Mouse (Mus musculus): ENCODE measurements around the gene Mepce. TPM values are rescaled to one million over a fixed set of nuclear protein-coding genes. Genes with fewer than 3 reads are reported as not detected.
"Not testable (repeated sequence)": the region's sequence is repeated elsewhere in the genome, so short reads cannot be mapped to it uniquely, and the experiment has no call there.

The Mepce gene
- polyA plus RNA-seq, 1 experiment from 2014 or later, result 13.7 TPM

GRCm38 (mm10) chr5:137756882-137757661 is 30.4 kb downstream of the Mepce start:
- ATAC-seq (peak; percentile 46), DNase-seq (ENCODE audit: low spot score) (peak; percentile 84)
- Histone ChIP-seq H3K4me3 (ENCODE audit: low read depth, low read length) (no peak overlapping the region), H3K9me3 (ENCODE audit: low read length) (no peaks in the 10 kb centered on the region), H3K36me3 (ENCODE audit: insufficient read depth, low read length) (peaks cover 8% of the 10 kb centered on the region; the same call in 1 of the 2 replicates), H3K27ac (ENCODE audit: low read length) (no peak overlapping the region), H3K9ac (replicated peaks; ENCODE audit: low read depth) (no peak overlapping the region), H3K4me1 (ENCODE audit: insufficient read depth, low read depth, low read length) (peaks cover 9% of the 10 kb centered on the region), H3K27me3 (replicated peaks; ENCODE audit: insufficient read depth, low read length) (no peaks in the 10 kb centered on the region), H3K4me2 (replicated peaks; ENCODE audit: low read depth, low read length) (no peak overlapping the region)
- TF ChIP-seq EP300 (IDR thresholded peaks at IDR 0.05) (no peak), CTCF (IDR thresholded peaks at IDR 0.05) (peak; percentile 97)
- WGBS, result 48% methylated on average over 10 of the region's 10 CpGs

GRCm38 (mm10) chr5:137756106-137756505 is 31.3 kb downstream of the Mepce start:
- Histone ChIP-seq H3K4me1 (ENCODE audit: insufficient read depth, low read depth, low read length) (peaks cover 9% of the 10 kb centered on the region), H3K9ac (replicated peaks; ENCODE audit: low read depth) (no peak overlapping the region), H3K9me3 (ENCODE audit: low read length) (no peaks in the 10 kb centered on the region), H3K27me3 (replicated peaks; ENCODE audit: insufficient read depth, low read length) (no peaks in the 10 kb centered on the region), H3K36me3 (ENCODE audit: insufficient read depth, low read length) (peaks cover 16% of the 10 kb centered on the region; the same call in 1 of the 2 replicates), H3K4me3 (ENCODE audit: low read depth, low read length) (no peak overlapping the region), H3K27ac (ENCODE audit: low read length) (no peak overlapping the region), H3K4me2 (replicated peaks; ENCODE audit: low read depth, low read length) (no peak overlapping the region)
- WGBS, result 46% methylated on average over 3 of the region's 3 CpGs
- DNase-seq (ENCODE audit: low spot score) (peak; percentile 57), ATAC-seq (peak; percentile 18; the same call in 1 of the 2 replicates)
- TF ChIP-seq CTCF (IDR thresholded peaks at IDR 0.05) (no peak), EP300 (IDR thresholded peaks at IDR 0.05) (no peak)

GRCm38 (mm10) chr5:137755425-137755824 is 32.0 kb downstream of the Mepce start:
- Histone ChIP-seq H3K9ac (replicated peaks; ENCODE audit: low read depth) (no peak overlapping the region), H3K27ac (ENCODE audit: low read length) (peak overlapping the region; percentile 1; the same call in 1 of the 2 replicates), H3K4me1 (ENCODE audit: insufficient read depth, low read depth, low read length) (peaks cover 9% of the 10 kb centered on the region), H3K4me3 (ENCODE audit: low read depth, low read length) (no peak overlapping the region), H3K36me3 (ENCODE audit: insufficient read depth, low read length) (peaks cover 16% of the 10 kb centered on the region; the same call in 1 of the 2 replicates), H3K9me3 (ENCODE audit: low read length) (no peaks in the 10 kb centered on the region), H3K27me3 (replicated peaks; ENCODE audit: insufficient read depth, low read length) (no peaks in the 10 kb centered on the region), H3K4me2 (replicated peaks; ENCODE audit: low read depth, low read length) (no peak overlapping the region)
- 81% methylated on average over 5 of the region's 5 CpGs for WGBS
- ATAC-seq, result no peak
- TF ChIP-seq CTCF (IDR thresholded peaks at IDR 0.05) (no peak), EP300 (IDR thresholded peaks at IDR 0.05) (no peak)
- DNase-seq (ENCODE audit: low spot score), result no peak

- Histone ChIP-seq H3K9ac (replicated peaks; ENCODE audit: low read depth) (no peak overlapping the region), H3K27me3 (replicated peaks; ENCODE audit: insufficient read depth, low read length) (no peaks in the 10 kb centered on the region), H3K27ac (ENCODE audit: low read length) (0 out of 2 replicates have a peak overlapping the region, but pooled peaks have one; percentile 14), H3K9me3 (ENCODE audit: low read length) (no peaks in the 10 kb centered on the region), H3K4me2 (replicated peaks; ENCODE audit: low read depth, low read length) (no peak overlapping the region), H3K4me3 (ENCODE audit: low read depth, low read length) (no peak overlapping the region), H3K4me1 (ENCODE audit: insufficient read depth, low read depth, low read length) (peaks cover 12% of the 10 kb centered on the region), H3K36me3 (ENCODE audit: insufficient read depth, low read length) (peaks cover 12% of the 10 kb centered on the region; the same call in 1 of the 2 replicates)
- DNase-seq (ENCODE audit: low spot score), result peak; percentile 12
- ATAC-seq, result peak; percentile 12; the same call in 1 of the 2 replicates
- 60% methylated on average over 10 of the region's 13 CpGs for WGBS
- TF ChIP-seq CTCF (IDR thresholded peaks at IDR 0.05) (no peak), EP300 (IDR thresholded peaks at IDR 0.05) (no peak)
These were observed 34.2 kb downstream of the Mepce start for GRCm38 (mm10) chr5:137753111-137753832.

- H3K4me2 ChIP-seq (replicated peaks; ENCODE audit: low read depth, low read length), result no peak overlapping the region
- whole genome bisulfite sequencing, result 85% methylated on average over 6 of the region's 6 CpGs
- DNase-seq (ENCODE audit: low spot score) (no peak), ATAC-seq (no peak)
- peaks cover 12% of the 10 kb centered on the region for H3K36me3 ChIP-seq (ENCODE audit: insufficient read depth, low read length)
- no peak overlapping the region for H3K4me3 ChIP-seq (ENCODE audit: low read depth, low read length)
- no peaks in the 10 kb centered on the region for H3K27me3 ChIP-seq (replicated peaks; ENCODE audit: insufficient read depth, low read length)
- H3K4me1 ChIP-seq (ENCODE audit: insufficient read depth, low read depth, low read length), result peaks cover 11% of the 10 kb centered on the region
- no peak for TF ChIP-seq EP300 (IDR thresholded peaks at IDR 0.05)
- H3K9me3 ChIP-seq (ENCODE audit: low read length), result no peaks in the 10 kb centered on the region
- H3K27ac ChIP-seq (ENCODE audit: low read length), result no peak overlapping the region
- H3K9ac ChIP-seq (replicated peaks; ENCODE audit: low read depth), result no peak overlapping the region
These were observed 35.5 kb downstream of the Mepce start for GRCm38 (mm10) chr5:137751988-137752387.

GRCm38 (mm10) chr5:137751221-137751887 is 36.1 kb downstream of the Mepce start:
- H3K36me3 ChIP-seq (ENCODE audit: insufficient read depth, low read length), result peaks cover 12% of the 10 kb centered on the region
- H3K4me3 ChIP-seq (ENCODE audit: low read depth, low read length), result no peak overlapping the region
- no peak overlapping the region for H3K4me2 ChIP-seq (replicated peaks; ENCODE audit: low read depth, low read length)
- DNase-seq (ENCODE audit: low spot score) (no peak), ATAC-seq (no peak)
- no peaks in the 10 kb centered on the region for H3K9me3 ChIP-seq (ENCODE audit: low read length)
- WGBS, result 75% methylated on average over 13 of the region's 13 CpGs
- H3K9ac ChIP-seq (replicated peaks; ENCODE audit: low read depth), result no peak overlapping the region
- H3K27me3 ChIP-seq (replicated peaks; ENCODE audit: insufficient read depth, low read length), result no peaks in the 10 kb centered on the region
- peaks cover 8% of the 10 kb centered on the region for H3K4me1 ChIP-seq (ENCODE audit: insufficient read depth, low read depth, low read length)
- no peak overlapping the region for H3K27ac ChIP-seq (ENCODE audit: low read length)
- TF ChIP-seq EP300 (IDR thresholded peaks at IDR 0.05), result no peak
- no peak for TF ChIP-seq CTCF (IDR thresholded peaks at IDR 0.05)

- H3K4me2 ChIP-seq (replicated peaks; ENCODE audit: low read depth, low read length); H3K4me1 ChIP-seq (ENCODE audit: insufficient read depth, low read depth, low read length); H3K4me3 ChIP-seq (ENCODE audit: low read depth, low read length); DNase-seq (ENCODE audit: low spot score); H3K27me3 ChIP-seq (replicated peaks; ENCODE audit: insufficient read depth, low read length); H3K27ac ChIP-seq (ENCODE audit: low read length); ATAC-seq; H3K9ac ChIP-seq (replicated peaks; ENCODE audit: low read depth); H3K9me3 ChIP-seq (ENCODE audit: low read length): not testable (repeated sequence)
- WGBS, result 94% methylated on average over 7 of the region's 8 CpGs
- peaks cover 12% of the 10 kb centered on the region for H3K36me3 ChIP-seq (ENCODE audit: insufficient read depth, low read length)
These were observed 37.2 kb downstream of the Mepce start for GRCm38 (mm10) chr5:137750212-137750611.

Data from lung, postnatal 0 days (tissue).